Mouse (Mus musculus) midbrain, embryonic 11.5 days (tissue): ENCODE measurements around the gene Tor1b. TPM values are rescaled to one million over a fixed set of nuclear protein-coding genes. Genes with fewer than 3 reads are reported as not detected.

Experiments used
- ATAC-seq: fragments of 200-750 bp; cut with Nextera tagmentation; 2 replicates; pipeline ENCODE4 v1.8.0; 2017; ENCODE audit warnings: moderate TSS enrichment, moderate library complexity; ENCODE audit not compliant: low FRiP score
- DNase-seq: peaks from one replicate; pipeline ENCODE4 v3.0.0; 2015; ENCODE audit warnings: low spot score; ENCODE audit errors: missing footprints
- H3K27ac ChIP-seq: fragments of 300-500 bp; sonication (generic); 2 replicates; pipeline ENCODE4 v1.5.1; 2014; ENCODE audit warnings: low read depth, low read length
- H3K27me3 ChIP-seq: fragments of 300-500 bp; sonication (generic); 2 replicates; pipeline ENCODE4 v1.6.1; 2014; ENCODE audit warnings: mild to moderate bottlenecking, low read length, moderate library complexity, mixed read lengths; ENCODE audit not compliant: control insufficient read depth, insufficient read depth
- H3K36me3 ChIP-seq: fragments of 300-500 bp; sonication (generic); 2 replicates; pipeline ENCODE4 v1.6.1; 2014; ENCODE audit warnings: mild to moderate bottlenecking, low read length, moderate library complexity, mixed read lengths; ENCODE audit not compliant: control insufficient read depth, insufficient read depth
- H3K4me1 ChIP-seq: fragments of 300-500 bp; sonication (generic); 2 replicates; pipeline ENCODE4 v1.6.1; 2014; ENCODE audit warnings: low read length; ENCODE audit not compliant: control insufficient read depth, insufficient read depth
- H3K4me2 ChIP-seq: fragments of 300-500 bp; sonication (generic); 2 replicates; pipeline ENCODE4 v1.6.1; 2014; ENCODE audit warnings: mild to moderate bottlenecking, moderate library complexity
- H3K4me3 ChIP-seq: fragments of 300-500 bp; sonication (generic); 2 replicates; pipeline ENCODE4 v1.5.1; 2014; ENCODE audit warnings: low read depth, low read length
- H3K9ac ChIP-seq: fragments of 300-500 bp; sonication (generic); 2 replicates; pipeline ENCODE4 v1.6.1; 2014; ENCODE audit warnings: low read length
- H3K9me3 ChIP-seq: fragments of 300-500 bp; sonication (generic); 2 replicates; pipeline ENCODE4 v1.6.1; 2016; ENCODE audit warnings: low read length; ENCODE audit not compliant: control insufficient read depth
- WGBS: fragments of 180-500 bp; shearing (Covaris S2); extraction: QIAGEN DNeasy Blood & Tissue Kit; methylation state at CpG from one replicate; pipeline ENCODE4 v1.1.7; 2014; 5-methylcytosine and 5-hydroxymethylcytosine counted together
- polyA plus RNA-seq: library from polyadenylated mRNA; unstranded; fragments of >200 nt; fragmentation: Nextera tagmentation; extraction: Ambion mirVana; gene quantifications from 2 replicates; pipeline ENCODE4 v1.2.1, GENCODE M21; 2014

Tor1b gene
- polyA plus RNA-seq, 1 experiment from 2014 or later, result 19.3 TPM

- Histone ChIP-seq H3K27ac (no peak overlapping the region), H3K4me1 (peaks cover under 1% of the 10 kb centered on the region), H3K27me3 (no peaks in the 10 kb centered on the region), H3K4me3 (no peak overlapping the region), H3K9ac (no peak overlapping the region), H3K4me2 (no peak overlapping the region), H3K9me3 (no peaks in the 10 kb centered on the region), H3K36me3 (peaks cover 44% of the 10 kb centered on the region)
- 70% methylated on average over 5 of the region's 5 CpGs for WGBS
- ATAC-seq, result no peak
- no peak for DNase-seq
Measured at GRCm38 (mm10) chr2:30959856-30960255, 7.1 kb downstream of the Tor1b start.

GRCm38 (mm10) chr2:30962570-30963254 is 10.0 kb downstream of the Tor1b start:
- H3K4me3 ChIP-seq, result no peak overlapping the region
- H3K27ac ChIP-seq, result no peak overlapping the region
- no peak overlapping the region for H3K9ac ChIP-seq
- H3K4me2 ChIP-seq, result no peak overlapping the region
- H3K27me3 ChIP-seq, result no peaks in the 10 kb centered on the region
- 89% methylated on average over 11 of the region's 11 CpGs for WGBS
- H3K9me3 ChIP-seq, result no peaks in the 10 kb centered on the region
- DNase-seq (no peak), ATAC-seq (no peak)
- peaks cover 16% of the 10 kb centered on the region for H3K4me1 ChIP-seq
- peaks cover 32% of the 10 kb centered on the region for H3K36me3 ChIP-seq

- ATAC-seq, result no peak
- H3K9ac ChIP-seq, result no peak overlapping the region
- H3K36me3 ChIP-seq, result peaks cover 17% of the 10 kb centered on the region
- no peaks in the 10 kb centered on the region for H3K9me3 ChIP-seq
- H3K27ac ChIP-seq, result no peak overlapping the region
- no peak overlapping the region for H3K4me2 ChIP-seq
- H3K4me3 ChIP-seq, result no peak overlapping the region
- H3K4me1 ChIP-seq, result peaks cover 16% of the 10 kb centered on the region
- 95% methylated on average over 8 of the region's 8 CpGs for WGBS
- H3K27me3 ChIP-seq, result no peaks in the 10 kb centered on the region
- no peak for DNase-seq
Measured at GRCm38 (mm10) chr2:30965627-30966026, 12.9 kb downstream of the Tor1b start.

- H3K4me2 ChIP-seq, result peak overlapping the region; percentile 83
- peak overlapping the region; percentile 82 for H3K4me3 ChIP-seq
- peaks cover 16% of the 10 kb centered on the region for H3K4me1 ChIP-seq
- no peak for DNase-seq
- no peak overlapping the region for H3K27ac ChIP-seq
- 28% methylated on average over 16 of the region's 16 CpGs for WGBS
- peak overlapping the region; percentile 81 for H3K9ac ChIP-seq
- no peaks in the 10 kb centered on the region for H3K9me3 ChIP-seq
- ATAC-seq, result no peak
- H3K36me3 ChIP-seq, result peaks cover 9% of the 10 kb centered on the region
- H3K27me3 ChIP-seq, result no peaks in the 10 kb centered on the region
Measured at GRCm38 (mm10) chr2:30966826-30967225, 14.1 kb downstream of the Tor1b start.

- peak within 1 kb of the TSS; percentile 46 for H3K27ac ChIP-seq
- DNase-seq (peak; percentile 98), ATAC-seq (peak; percentile 93)
- H3K4me1 ChIP-seq, result peaks cover 16% of the 10 kb centered on the region
- H3K9ac ChIP-seq, result peak within 1 kb of the TSS; percentile 81
- peak within 1 kb of the TSS; percentile 83 for H3K4me2 ChIP-seq
- H3K36me3 ChIP-seq, result peaks cover 6% of the 10 kb centered on the region
- peak within 1 kb of the TSS; percentile 82 for H3K4me3 ChIP-seq
- no peaks in the 10 kb centered on the region for H3K9me3 ChIP-seq
- 3% methylated on average over 53 of the region's 59 CpGs for whole genome bisulfite sequencing
- no peaks in the 10 kb centered on the region for H3K27me3 ChIP-seq
Measured at GRCm38 (mm10) chr2:30967352-30968327, 14.9 kb downstream of the Tor1b start, which contains the start of gene Tor1a. Gene Tor1a (minus strand): TSS chr2:30967933.

GRCm38 (mm10) chr2:30981790-30982513 is 29.2 kb downstream of the Tor1b start, which contains the start of the genes BC005624 and Usp20:
Gene BC005624 (minus strand): TSS chr2:30982201.
Gene Usp20 (plus strand): TSS chr2:30982279.
- Histone ChIP-seq H3K27ac (no peak within 1 kb of the TSS), H3K9me3 (no peaks in the 10 kb centered on the region), H3K36me3 (peaks cover 9% of the 10 kb centered on the region; the same call in 1 of the 2 replicates), H3K27me3 (no peaks in the 10 kb centered on the region), H3K4me1 (peaks cover 12% of the 10 kb centered on the region), H3K4me2 (peak within 1 kb of the TSS; percentile 68), H3K4me3 (peak within 1 kb of the TSS; percentile 82), H3K9ac (peak within 1 kb of the TSS; percentile 77)
- DNase-seq (peak; percentile 100), ATAC-seq (peak; percentile 99)
- under 1% methylated on average over 66 of the region's 66 CpGs for WGBS

GRCm38 (mm10) chr2:30983024-30983423 is 30.3 kb downstream of the Tor1b start:
- H3K9ac ChIP-seq, result no peak overlapping the region; the same call in 1 of the 2 replicates
- H3K9me3 ChIP-seq, result no peaks in the 10 kb centered on the region
- H3K36me3 ChIP-seq, result peaks cover 7% of the 10 kb centered on the region; the same call in 1 of the 2 replicates
- peak overlapping the region; percentile 82 for H3K4me3 ChIP-seq
- H3K27me3 ChIP-seq, result no peaks in the 10 kb centered on the region
- WGBS, result 52% methylated on average over 7 of the region's 7 CpGs
- H3K4me1 ChIP-seq, result peaks cover 12% of the 10 kb centered on the region
- ATAC-seq (no peak), DNase-seq (no peak)
- H3K4me2 ChIP-seq, result peak overlapping the region; percentile 68
- no peak overlapping the region for H3K27ac ChIP-seq

- Histone ChIP-seq H3K4me3 (no peak overlapping the region), H3K4me1 (peaks cover 12% of the 10 kb centered on the region), H3K4me2 (no peak overlapping the region), H3K36me3 (no peaks in the 10 kb centered on the region), H3K27me3 (no peaks in the 10 kb centered on the region), H3K27ac (no peak overlapping the region), H3K9ac (no peak overlapping the region), H3K9me3 (no peaks in the 10 kb centered on the region)
- ATAC-seq, result no peak
- no peak for DNase-seq
- WGBS, result 22% methylated on average over 17 of the region's 17 CpGs
Measured at GRCm38 (mm10) chr2:30985111-30986020, 32.6 kb downstream of the Tor1b start.
